Mouse (Mus musculus) forebrain, embryonic 13.5 days (tissue): Measurements from ENCODE around the gene Carmil3. TPM values are rescaled to one million over a fixed set of nuclear protein-coding genes. Genes with fewer than 3 reads are reported as not detected.

Experiments used
- ATAC-seq: fragments of 200-750 bp; cut with Nextera tagmentation; 2 replicates; pipeline ENCODE4 v1.8.0; 2017
- H3K27ac ChIP-seq: fragments of 300-500 bp; sonication (generic); 2 replicates; pipeline ENCODE4 v1.5.1; 2015; ENCODE audit warnings: inconsistent platforms, mild to moderate bottlenecking, moderate library complexity
- H3K27me3 ChIP-seq: fragments of 300-500 bp; sonication (generic); 2 replicates; pipeline ENCODE4 v1.6.1; 2015; ENCODE audit warnings: mild to moderate bottlenecking, inconsistent platforms
- H3K36me3 ChIP-seq: fragments of 300-500 bp; sonication (generic); 2 replicates; pipeline ENCODE4 v1.6.1; 2015; ENCODE audit warnings: mild to moderate bottlenecking, inconsistent platforms; ENCODE audit not compliant: poor library complexity, severe bottlenecking
- H3K4me1 ChIP-seq: fragments of 300-500 bp; sonication (generic); 2 replicates; pipeline ENCODE4 v1.6.1; 2015; ENCODE audit warnings: inconsistent platforms
- H3K4me2 ChIP-seq: fragments of 300-500 bp; sonication (generic); 2 replicates; pipeline ENCODE4 v1.6.1; 2015; ENCODE audit warnings: inconsistent platforms, mild to moderate bottlenecking, moderate library complexity
- H3K4me3 ChIP-seq: fragments of 300-500 bp; sonication (generic); 2 replicates; pipeline ENCODE4 v1.5.1; 2015; ENCODE audit warnings: mild to moderate bottlenecking, inconsistent platforms
- H3K9ac ChIP-seq: fragments of 300-500 bp; sonication (generic); 2 replicates; pipeline ENCODE4 v1.6.1; 2015; ENCODE audit warnings: mild to moderate bottlenecking, inconsistent platforms
- H3K9me3 ChIP-seq: fragments of 300-500 bp; sonication (generic); replicated peaks from 2 replicates; pipeline ENCODE4 v1.6.1; 2016; ENCODE audit warnings: inconsistent platforms
- WGBS: fragments of 180-500 bp; shearing (Covaris S2); methylation state at CpG from one replicate; pipeline ENCODE4 v1.1.7; 2015; 5-methylcytosine and 5-hydroxymethylcytosine counted together
- polyA plus RNA-seq: library from polyadenylated mRNA; unstranded; fragments of >200 nt; fragmentation: Nextera tagmentation; extraction: Ambion mirVana; gene quantifications from 2 replicates; pipeline ENCODE4 v1.2.1, GENCODE M21; 2015

The Carmil3 gene
- 21.7 and 23.3 TPM in 2 replicates for polyA plus RNA-seq

DNA sequence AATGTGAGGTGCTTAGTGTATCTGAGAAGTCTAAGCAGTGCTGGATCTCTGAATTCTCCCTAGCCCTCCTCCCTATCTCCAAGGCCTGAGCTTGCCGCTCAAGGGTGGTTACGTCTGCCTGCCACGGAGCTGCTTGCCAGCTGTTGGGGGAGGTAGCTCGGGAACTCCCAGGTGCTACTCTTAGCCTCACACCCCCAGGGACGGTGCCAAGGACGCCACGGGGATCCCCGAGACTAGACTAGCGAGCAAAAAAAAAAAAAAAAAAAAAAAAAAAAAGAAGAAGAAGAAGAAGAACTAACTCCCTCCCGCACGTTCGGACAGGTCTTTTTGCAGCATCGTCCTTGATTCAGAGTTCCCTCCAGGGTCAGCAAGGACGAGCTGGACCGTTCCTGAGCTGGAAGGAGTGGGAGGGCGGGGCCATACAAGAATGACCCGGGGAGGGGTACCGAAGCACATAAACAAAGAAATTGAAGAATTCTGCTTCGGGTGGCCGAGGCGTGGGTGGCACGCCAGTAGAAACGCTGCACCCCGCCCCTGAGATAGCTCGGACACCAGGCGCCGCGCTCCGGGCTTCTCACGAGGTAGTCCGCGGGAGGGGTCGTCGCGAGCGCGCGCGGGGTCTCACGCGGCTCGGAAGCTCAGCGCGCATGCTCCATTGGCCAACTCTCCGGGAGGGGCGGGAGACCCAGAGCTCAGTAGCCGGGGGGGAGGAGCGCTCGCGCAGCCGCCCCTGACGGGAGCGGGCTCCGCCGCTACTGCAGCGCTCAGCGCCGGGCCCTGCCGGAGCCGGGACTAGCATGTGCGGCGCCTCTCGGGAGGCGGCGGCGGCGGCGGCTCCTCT, at the start of gene Carmil3:
TSS of gene Carmil3 (plus strand) at position 291 of the 841 bp plus-strand sequence.
- Histone ChIP-seq H3K36me3 (peaks cover 25% of the 10 kb centered on the region), H3K4me3 (peak within 1 kb of the TSS; percentile 82), H3K9me3 (no peaks in the 10 kb centered on the region), H3K27me3 (no peaks in the 10 kb centered on the region), H3K4me1 (peaks cover 33% of the 10 kb centered on the region), H3K27ac (peak within 1 kb of the TSS; percentile 95), H3K4me2 (peak within 1 kb of the TSS; percentile 75), H3K9ac (peak within 1 kb of the TSS; percentile 94)
- ATAC-seq, result peak; percentile 90
- under 1% methylated on average over 62 of the region's 68 CpGs for WGBS

DNA sequence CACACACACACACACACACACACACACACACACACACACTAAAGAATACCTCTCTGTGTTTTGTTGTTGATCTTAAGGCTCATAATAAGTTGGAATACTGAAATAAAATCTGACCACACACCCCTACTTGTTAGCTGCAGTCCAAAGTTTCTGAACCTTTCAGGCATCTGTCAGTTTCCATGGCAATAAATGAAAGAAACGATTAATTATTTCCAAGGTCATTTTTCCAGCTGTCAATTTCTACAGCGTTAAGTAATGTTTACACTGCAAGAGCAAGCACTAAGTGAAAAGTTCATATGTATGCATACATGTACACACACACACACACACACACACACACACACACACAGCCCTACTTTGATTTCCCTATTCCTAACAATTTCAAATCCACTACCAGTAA, 32.8 kb upstream of the Carmil3 start:
- no peak overlapping the region for H3K4me3 ChIP-seq
- H3K9me3 ChIP-seq, result no peaks in the 10 kb centered on the region; the same call in 1 of the 2 replicates
- no peak overlapping the region for H3K9ac ChIP-seq
- peaks cover 3% of the 10 kb centered on the region; the same call in 1 of the 2 replicates for H3K27me3 ChIP-seq
- H3K4me2 ChIP-seq, result no peak overlapping the region
- no peaks in the 10 kb centered on the region for H3K36me3 ChIP-seq
- no peak for ATAC-seq
- 90% methylated on average over 2 of the region's 2 CpGs for WGBS
- H3K27ac ChIP-seq, result no peak overlapping the region
- no peaks in the 10 kb centered on the region for H3K4me1 ChIP-seq

DNA sequence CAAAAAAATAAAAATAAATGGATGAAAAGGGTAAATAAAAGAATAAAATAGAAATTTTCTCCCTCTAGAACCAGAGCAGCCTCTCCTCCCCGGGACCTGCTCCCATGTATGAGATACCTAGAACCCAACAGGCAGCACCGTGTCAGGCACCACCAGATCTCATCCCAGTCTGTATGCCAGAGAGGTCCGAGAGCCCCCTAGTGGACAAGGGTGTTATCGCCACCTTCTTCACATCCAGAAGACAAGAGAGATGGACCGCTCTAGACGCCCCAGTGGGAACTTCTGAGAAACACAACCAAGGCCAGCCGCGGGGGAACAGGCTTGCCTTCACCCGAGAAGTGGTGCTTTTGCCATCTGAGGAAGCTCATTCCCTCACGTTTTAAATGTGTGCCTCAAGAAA, 32.2 kb upstream of the Carmil3 start:
- Histone ChIP-seq H3K27me3 (peaks cover 3% of the 10 kb centered on the region; the same call in 1 of the 2 replicates), H3K4me2 (no peak overlapping the region), H3K4me3 (no peak overlapping the region), H3K27ac (peak overlapping the region; percentile 51), H3K36me3 (no peaks in the 10 kb centered on the region), H3K4me1 (no peaks in the 10 kb centered on the region), H3K9ac (no peak overlapping the region), H3K9me3 (no peaks in the 10 kb centered on the region; the same call in 1 of the 2 replicates)
- WGBS, result 20% methylated on average over 10 of the region's 10 CpGs
- ATAC-seq, result 0 out of 2 replicates have a peak, but pooled peaks have one; percentile 53

DNA sequence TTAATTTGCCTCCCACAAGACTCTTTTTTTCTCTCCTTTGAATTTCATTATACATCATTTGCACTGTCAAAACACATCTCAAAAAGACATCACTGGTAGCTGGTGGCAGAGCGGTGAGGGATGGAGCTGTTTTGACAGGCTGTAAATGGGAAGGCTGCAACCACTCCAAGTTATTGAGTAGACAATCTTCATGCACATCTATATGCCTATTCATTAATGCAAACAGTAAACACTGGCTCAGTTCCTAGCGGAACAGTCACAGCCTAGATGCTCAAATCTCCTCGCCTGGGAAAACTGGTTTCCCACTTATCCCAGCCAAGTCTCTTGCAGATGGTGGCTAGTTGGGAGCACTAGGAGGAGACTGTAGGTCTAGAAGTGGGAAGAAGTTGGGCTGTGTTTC, 31.7 kb upstream of the Carmil3 start:
- Histone ChIP-seq H3K36me3 (no peaks in the 10 kb centered on the region), H3K4me1 (no peaks in the 10 kb centered on the region), H3K9me3 (no peaks in the 10 kb centered on the region; the same call in 1 of the 2 replicates), H3K27me3 (peaks cover 3% of the 10 kb centered on the region; the same call in 1 of the 2 replicates), H3K4me3 (no peak overlapping the region), H3K4me2 (no peak overlapping the region), H3K9ac (no peak overlapping the region), H3K27ac (no peak overlapping the region)
- 81% methylated on average over 3 of the region's 3 CpGs for WGBS
- peak; percentile 43; the same call in 1 of the 2 replicates for ATAC-seq

DNA sequence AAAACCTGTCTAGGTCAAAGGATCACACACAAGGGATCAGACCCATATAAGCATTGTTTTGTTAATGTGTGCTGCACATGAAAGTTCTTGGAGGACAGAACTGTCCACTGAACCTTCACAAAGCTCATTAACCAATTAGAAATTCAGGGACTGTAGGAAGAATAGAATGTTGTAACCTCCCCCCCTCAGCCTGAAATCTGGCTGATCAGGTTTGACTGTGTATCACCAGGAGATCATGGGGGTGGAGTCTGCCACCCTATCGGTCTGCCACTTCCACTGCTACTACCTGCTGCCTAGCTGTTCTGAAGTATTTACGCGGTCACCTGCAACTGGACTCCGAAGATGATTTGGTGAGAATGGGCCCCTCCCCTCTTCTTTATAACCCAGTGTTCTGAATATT, 30.7 kb upstream of the Carmil3 start:
- H3K4me1 ChIP-seq, result no peaks in the 10 kb centered on the region
- no peak for ATAC-seq
- H3K9ac ChIP-seq, result no peak overlapping the region
- 64% methylated on average over 4 of the region's 4 CpGs for WGBS
- H3K27me3 ChIP-seq, result peaks cover 3% of the 10 kb centered on the region; the same call in 1 of the 2 replicates
- H3K36me3 ChIP-seq, result no peaks in the 10 kb centered on the region
- H3K4me3 ChIP-seq, result no peak overlapping the region
- no peak overlapping the region for H3K4me2 ChIP-seq
- no peak overlapping the region for H3K27ac ChIP-seq
- H3K9me3 ChIP-seq, result no peaks in the 10 kb centered on the region; the same call in 1 of the 2 replicates

DNA sequence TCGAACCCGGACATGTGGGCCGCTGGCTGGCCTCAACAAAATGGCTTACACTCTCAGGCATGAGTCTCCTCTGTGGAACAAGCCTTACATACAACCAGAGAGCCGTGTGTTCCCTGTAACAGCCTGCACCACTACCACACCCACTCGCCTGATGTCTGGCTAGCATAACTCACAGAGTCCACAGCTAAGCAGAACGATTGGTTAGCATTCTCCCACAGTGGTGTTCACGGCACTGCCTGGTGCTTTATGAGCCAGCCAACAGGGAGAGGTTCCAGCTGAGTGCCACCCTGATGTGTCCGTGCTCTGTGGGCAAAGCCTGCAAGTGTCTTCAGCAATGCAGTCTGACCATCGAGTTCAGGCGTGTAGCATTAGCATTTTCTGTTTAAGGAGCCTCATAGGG, 30.2 kb upstream of the Carmil3 start:
- ATAC-seq, result no peak
- Histone ChIP-seq H3K9ac (no peak overlapping the region), H3K27me3 (peaks cover 3% of the 10 kb centered on the region; the same call in 1 of the 2 replicates), H3K9me3 (no peaks in the 10 kb centered on the region; the same call in 1 of the 2 replicates), H3K4me2 (no peak overlapping the region), H3K4me1 (no peaks in the 10 kb centered on the region), H3K36me3 (no peaks in the 10 kb centered on the region), H3K4me3 (no peak overlapping the region), H3K27ac (no peak overlapping the region)
- 75% methylated on average over 10 of the region's 10 CpGs for WGBS

DNA sequence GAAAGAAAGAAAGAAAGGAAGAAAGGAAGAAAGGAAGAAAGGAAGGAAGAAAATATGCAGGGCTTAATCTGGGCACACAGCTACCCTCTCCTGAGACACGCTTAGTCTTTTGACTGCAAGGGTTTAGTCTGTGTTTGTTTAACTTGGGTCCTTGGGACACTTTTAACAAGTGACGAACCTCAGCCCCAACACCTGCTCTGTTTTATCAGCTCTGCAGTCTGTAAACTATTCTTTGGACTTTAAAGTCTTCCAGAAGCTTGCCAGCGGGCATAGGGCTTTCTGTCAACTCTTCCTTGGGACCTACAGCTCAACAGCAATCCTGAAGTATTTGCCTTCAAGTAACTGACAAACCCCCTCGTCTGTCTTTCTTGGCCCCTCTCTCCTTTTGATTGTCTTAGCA, 28.7 kb upstream of the Carmil3 start:
- Histone ChIP-seq H3K36me3 (no peaks in the 10 kb centered on the region), H3K4me2 (no peak overlapping the region), H3K27ac (no peak overlapping the region), H3K9ac (no peak overlapping the region), H3K27me3 (peaks cover 3% of the 10 kb centered on the region; the same call in 1 of the 2 replicates), H3K4me1 (no peaks in the 10 kb centered on the region), H3K4me3 (no peak overlapping the region), H3K9me3 (no peaks in the 10 kb centered on the region)
- 68% methylated on average over 4 of the region's 4 CpGs for WGBS
- no peak for ATAC-seq

DNA sequence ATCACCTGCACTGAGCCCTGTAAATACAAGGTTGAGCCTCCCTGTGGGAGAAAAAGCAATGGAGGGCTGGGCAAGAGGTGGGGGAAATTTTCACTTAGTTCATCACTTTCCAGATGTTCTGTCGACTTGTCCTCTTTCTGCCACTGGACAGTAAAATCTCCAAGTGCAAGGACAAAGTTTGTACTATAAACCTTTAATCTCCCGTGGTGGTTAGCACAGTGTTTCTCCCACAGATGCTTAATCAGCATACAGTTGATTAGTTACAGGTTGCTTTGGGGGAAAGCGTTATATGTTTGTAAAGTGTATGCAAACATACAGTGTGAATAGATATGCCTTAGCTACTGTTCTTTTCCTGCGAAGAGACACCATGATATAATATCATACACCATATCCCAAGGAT, 24.0 kb upstream of the Carmil3 start:
- Histone ChIP-seq H3K4me1 (no peaks in the 10 kb centered on the region), H3K9ac (no peak overlapping the region), H3K27me3 (no peaks in the 10 kb centered on the region), H3K9me3 (no peaks in the 10 kb centered on the region), H3K4me3 (no peak overlapping the region), H3K4me2 (no peak overlapping the region), H3K27ac (no peak overlapping the region), H3K36me3 (no peaks in the 10 kb centered on the region)
- ATAC-seq, result no peak
- WGBS, result 83% methylated on average over 4 of the region's 4 CpGs

DNA sequence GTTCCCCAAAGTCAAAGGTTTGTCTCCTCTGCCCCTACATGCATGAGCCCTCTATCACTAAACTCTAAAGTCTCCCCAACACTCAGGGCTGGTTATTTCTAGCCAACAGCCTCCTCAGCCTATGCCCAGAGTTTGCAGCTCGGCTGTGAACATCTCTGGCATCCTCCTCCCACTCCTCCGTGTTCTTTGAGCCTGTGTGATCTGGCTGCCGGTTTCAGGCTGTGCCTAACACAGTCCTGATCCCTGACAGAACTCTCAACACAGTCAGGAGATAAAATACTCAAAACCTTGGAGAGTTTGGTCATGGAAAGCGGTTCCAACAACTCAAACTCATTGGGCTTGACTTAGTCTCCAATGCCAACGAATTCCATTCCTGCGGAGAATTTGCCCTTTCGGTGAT, 23.3 kb upstream of the Carmil3 start:
- Histone ChIP-seq H3K9me3 (no peaks in the 10 kb centered on the region), H3K27me3 (no peaks in the 10 kb centered on the region), H3K4me2 (no peak overlapping the region), H3K27ac (no peak overlapping the region), H3K36me3 (no peaks in the 10 kb centered on the region), H3K4me1 (no peaks in the 10 kb centered on the region), H3K4me3 (no peak overlapping the region), H3K9ac (no peak overlapping the region)
- 82% methylated on average over 7 of the region's 7 CpGs for WGBS
- no peak for ATAC-seq

DNA sequence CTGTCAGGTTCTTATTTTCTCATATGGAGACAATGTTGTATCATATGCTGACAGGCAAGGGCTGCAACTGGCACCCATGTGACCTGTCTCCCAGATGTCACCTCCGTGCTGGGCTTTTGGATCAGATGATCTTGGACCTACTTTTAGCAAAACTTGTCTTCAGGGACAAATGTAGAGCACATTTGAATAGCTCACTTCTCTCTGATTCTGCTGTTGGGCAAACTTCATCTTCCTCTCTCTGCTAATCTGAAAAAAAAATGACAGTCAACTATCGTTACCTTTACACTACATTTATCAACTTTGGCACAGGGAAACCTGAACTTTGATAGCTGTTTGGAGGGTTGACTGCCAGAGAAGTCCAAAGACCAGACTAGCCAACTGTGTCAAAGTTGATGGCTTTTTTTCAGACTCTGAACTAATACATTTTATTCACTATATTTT, 22.1 kb upstream of the Carmil3 start:
- Histone ChIP-seq H3K9ac (no peak overlapping the region), H3K27ac (no peak overlapping the region), H3K4me2 (no peak overlapping the region), H3K9me3 (no peaks in the 10 kb centered on the region), H3K4me3 (no peak overlapping the region), H3K36me3 (no peaks in the 10 kb centered on the region), H3K4me1 (no peaks in the 10 kb centered on the region), H3K27me3 (no peaks in the 10 kb centered on the region)
- ATAC-seq, result no peak
- WGBS, result 93% methylated on average over 2 of the region's 2 CpGs

DNA sequence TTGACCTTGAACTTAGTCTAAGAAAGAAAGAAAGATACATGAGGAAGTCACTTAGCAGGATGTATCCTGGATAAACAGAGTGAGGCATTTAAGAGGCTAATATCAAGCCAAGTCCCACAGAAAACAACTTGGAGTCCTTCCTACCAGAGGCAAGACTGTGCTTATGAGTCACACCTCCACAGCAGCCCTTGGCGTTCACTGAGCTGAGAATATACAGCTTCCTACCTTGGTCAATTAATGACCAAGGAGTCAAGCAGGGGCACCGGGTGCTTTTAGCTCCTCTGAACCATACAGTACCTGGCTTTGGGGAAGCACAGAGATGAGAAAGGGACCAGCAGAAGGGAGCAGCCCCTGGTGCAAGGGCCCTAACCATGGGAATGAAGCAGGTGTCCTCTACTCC, 21.4 kb upstream of the Carmil3 start:
- H3K36me3 ChIP-seq, result no peaks in the 10 kb centered on the region
- ATAC-seq, result no peak
- no peak overlapping the region for H3K27ac ChIP-seq
- H3K4me3 ChIP-seq, result no peak overlapping the region
- no peaks in the 10 kb centered on the region for H3K27me3 ChIP-seq
- no peaks in the 10 kb centered on the region for H3K9me3 ChIP-seq
- no peak overlapping the region for H3K4me2 ChIP-seq
- 85% methylated on average over 2 of the region's 2 CpGs for WGBS
- no peaks in the 10 kb centered on the region for H3K4me1 ChIP-seq
- H3K9ac ChIP-seq, result no peak overlapping the region

DNA sequence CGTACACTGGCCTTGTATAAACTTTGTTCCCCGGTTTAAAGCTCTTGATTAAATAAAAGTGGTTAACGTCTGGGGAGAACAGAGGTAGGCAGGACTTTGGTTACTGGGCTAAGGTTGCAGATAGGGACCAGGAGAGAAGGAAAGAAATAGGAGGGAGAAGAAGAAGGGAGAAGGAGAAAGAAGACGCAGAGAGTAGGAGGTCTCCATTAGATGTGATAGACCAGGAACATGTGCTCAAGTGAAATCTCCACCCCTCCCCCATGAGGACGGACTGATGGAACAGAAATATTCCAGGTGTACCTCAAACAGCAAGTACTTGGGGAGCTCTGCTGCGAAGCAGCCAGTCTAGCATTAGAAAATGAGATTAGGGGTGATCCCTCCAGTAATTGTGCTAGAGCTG, 20.6 kb upstream of the Carmil3 start:
- WGBS, result 85% methylated on average over 6 of the region's 6 CpGs
- Histone ChIP-seq H3K27me3 (no peaks in the 10 kb centered on the region), H3K4me3 (no peak overlapping the region), H3K36me3 (no peaks in the 10 kb centered on the region), H3K27ac (no peak overlapping the region), H3K4me1 (no peaks in the 10 kb centered on the region), H3K9me3 (no peaks in the 10 kb centered on the region), H3K4me2 (no peak overlapping the region), H3K9ac (no peak overlapping the region)
- no peak for ATAC-seq
